Mouse (Mus musculus): ENCODE measurements at regions not wholly inside any gene's neighbourhood (a gene's known extent, or its start where the extent isn't known, plus 50 kb on each side); places are given as distances from the start of the nearest gene placed in this dataset.

DNA sequence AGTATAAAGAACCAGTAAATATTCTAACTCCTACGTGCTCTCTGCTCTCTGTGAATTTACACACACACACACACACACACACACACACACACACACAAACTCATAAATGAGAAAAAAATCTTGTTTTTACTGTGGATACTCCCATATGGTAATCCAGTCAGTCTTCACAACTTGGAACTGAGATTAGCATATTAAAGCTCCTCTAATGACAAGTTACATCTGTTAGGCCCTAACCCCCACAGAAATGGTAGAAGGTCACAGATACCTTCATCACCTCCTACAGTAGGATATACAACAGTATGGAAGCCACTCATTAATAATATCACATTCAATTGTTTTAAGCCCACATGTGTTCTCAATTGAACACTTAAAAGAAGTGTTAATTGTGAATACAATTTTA, 1340.7 kb downstream of the Cdh11 start:
- H3K4me3 ChIP-seq = no peak overlapping the region
- no peak overlapping the region for H3K27ac ChIP-seq
- TF ChIP-seq CTCF (IDR thresholded peaks at IDR 0.05) = no peak
- no peak for DNase-seq
- intact Hi-C loops (cut with DNase I) = no loop called here

DNA sequence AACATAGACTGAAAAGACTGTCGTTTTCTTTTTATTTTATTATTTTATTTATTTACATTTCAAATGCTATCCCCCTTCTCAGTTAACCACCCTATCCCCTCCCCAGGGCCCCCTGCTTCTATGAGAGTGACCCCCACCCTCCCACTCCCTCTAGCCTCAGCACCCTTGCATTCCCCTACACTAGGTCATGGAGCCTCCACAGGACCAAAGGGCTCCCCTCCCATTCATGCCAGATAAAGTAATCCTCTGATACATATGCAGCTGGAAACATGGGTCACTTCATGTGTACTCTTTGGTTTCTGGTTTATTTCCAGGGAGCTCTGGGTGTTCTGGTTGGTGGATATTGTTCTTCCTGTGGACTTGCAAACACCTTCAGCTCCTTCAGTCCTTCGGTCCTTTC, 1342.9 kb downstream of the Cdh11 start:
- no peak for DNase-seq
- Histone ChIP-seq H3K4me3 (no peak overlapping the region), H3K27ac (no peak overlapping the region)
- no peak for TF ChIP-seq CTCF (IDR thresholded peaks at IDR 0.05)
- intact Hi-C loops (cut with DNase I) = no loop called here

GRCm38 (mm10) chr8:101435691-101436090, 1349.8 kb downstream of the Cdh11 start:
- Histone ChIP-seq H3K27ac (no peak overlapping the region), H3K4me3 (no peak overlapping the region)
- no peak for TF ChIP-seq CTCF (IDR thresholded peaks at IDR 0.05)
- intact Hi-C loops (cut with DNase I) = no loop called here
- no peak for DNase-seq
